Mouse (Mus musculus) forebrain, embryonic 11.5 days (tissue): ENCODE measurements around the gene Rbpj. TPM values are rescaled to one million over a fixed set of nuclear protein-coding genes. Genes with fewer than 3 reads are reported as not detected.
A peak's percentile ranks its signal among the peaks of the same experiment; 100 is the strongest.

Experiments used
- ATAC-seq: fragments of 200-750 bp; cut with Nextera tagmentation; replicated peaks from 2 replicates; pipeline ENCODE4 v1.8.0; 2017; ENCODE audit warnings: moderate TSS enrichment; ENCODE audit not compliant: low FRiP score
- DNase-seq: peaks from one replicate; pipeline ENCODE4 v3.0.0-alpha.2; 2017; ENCODE audit warnings: low spot score
- H3K27ac ChIP-seq: fragments of 300-500 bp; sonication (generic); 2 replicates; pipeline ENCODE4 v1.5.1; 2014; ENCODE audit warnings: low read depth, low read length
- H3K27me3 ChIP-seq: fragments of 300-500 bp; sonication (generic); 2 replicates; pipeline ENCODE4 v1.6.1; 2014; ENCODE audit warnings: mild to moderate bottlenecking, low read length, mixed read lengths; ENCODE audit not compliant: control insufficient read depth, insufficient read depth
- H3K36me3 ChIP-seq: fragments of 300-500 bp; sonication (generic); 2 replicates; pipeline ENCODE4 v1.6.1; 2014; ENCODE audit warnings: mild to moderate bottlenecking, low read length, moderate library complexity, mixed read lengths; ENCODE audit not compliant: control insufficient read depth, insufficient read depth
- H3K4me1 ChIP-seq: fragments of 300-500 bp; sonication (generic); replicated peaks from 2 replicates; pipeline ENCODE4 v1.6.1; 2014; ENCODE audit warnings: low read length, mixed read lengths; ENCODE audit not compliant: control insufficient read depth, insufficient read depth
- H3K4me2 ChIP-seq: fragments of 300-500 bp; sonication (generic); 2 replicates; pipeline ENCODE4 v1.6.1; 2014; ENCODE audit warnings: low read depth, mild to moderate bottlenecking, low read length, moderate library complexity, mixed read lengths; ENCODE audit not compliant: severe bottlenecking
- H3K4me3 ChIP-seq: fragments of 300-500 bp; sonication (generic); 2 replicates; pipeline ENCODE4 v1.5.1; 2014; ENCODE audit warnings: low read depth, low read length
- H3K9ac ChIP-seq: fragments of 300-500 bp; sonication (generic); 2 replicates; pipeline ENCODE4 v1.6.1; 2014; ENCODE audit warnings: low read length
- H3K9me3 ChIP-seq: fragments of 300-500 bp; sonication (generic); 2 replicates; pipeline ENCODE4 v1.6.1; 2016; ENCODE audit warnings: low read length, mixed read lengths; ENCODE audit not compliant: control insufficient read depth
- WGBS: fragments of 180-500 bp; shearing (Covaris S2); extraction: QIAGEN DNeasy Blood & Tissue Kit; methylation state at CpG from one replicate; pipeline ENCODE4 v1.1.7; 2014; 5-methylcytosine and 5-hydroxymethylcytosine counted together
- polyA plus RNA-seq: library from polyadenylated mRNA; unstranded; fragments of >200 nt; fragmentation: Nextera tagmentation; extraction: Ambion mirVana; gene quantifications from 2 replicates; pipeline ENCODE4 v1.2.1, GENCODE M21; 2014

Rbpj gene
- polyA plus RNA-seq, 1 experiment from 2014 or later = 61.5 TPM

DNA sequence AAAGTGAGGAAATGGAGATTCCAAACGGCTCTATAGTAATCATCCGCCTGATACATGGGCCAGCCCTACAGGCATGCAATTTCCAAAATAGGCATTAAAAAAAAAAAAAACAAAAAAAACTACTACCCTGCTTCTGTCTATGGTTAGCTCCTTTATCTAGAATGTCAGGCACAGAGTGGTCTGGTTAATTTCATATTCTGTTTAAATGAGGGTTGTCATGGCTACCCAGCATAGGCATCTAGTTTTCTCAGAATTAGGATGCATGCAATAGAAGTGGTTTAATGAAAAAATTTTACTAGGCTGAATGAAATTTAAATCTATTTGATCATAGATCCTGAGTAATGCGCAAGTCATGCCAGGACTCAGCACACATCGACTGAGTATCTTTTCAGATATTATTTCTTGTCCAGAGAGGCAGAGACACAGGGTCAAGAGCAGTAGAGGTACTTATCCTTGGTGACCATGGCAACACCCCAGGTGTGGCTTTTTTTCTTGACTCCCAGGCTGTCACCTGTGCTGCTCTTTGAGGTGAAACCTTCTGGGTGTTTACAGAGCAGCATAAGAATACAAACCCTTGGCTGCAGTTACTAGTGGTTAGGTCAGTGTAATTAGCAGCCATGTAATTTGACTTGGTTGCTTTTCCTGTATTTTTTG lies 49.1 kb downstream of the Rbpj start:
- ATAC-seq (no peak), DNase-seq (no peak)
- 0 out of 2 replicates have a peak, but pooled peaks cover 2% of the 10 kb centered on the region for H3K4me1 ChIP-seq
- no peak overlapping the region for H3K4me3 ChIP-seq
- no peak overlapping the region for H3K27ac ChIP-seq
- H3K9me3 ChIP-seq = no peaks in the 10 kb centered on the region
- H3K36me3 ChIP-seq = no peaks in the 10 kb centered on the region
- 84% methylated on average over 4 of the region's 4 CpGs for WGBS
- H3K4me2 ChIP-seq = no peak overlapping the region
- no peak overlapping the region for H3K9ac ChIP-seq
- no peaks in the 10 kb centered on the region for H3K27me3 ChIP-seq

DNA sequence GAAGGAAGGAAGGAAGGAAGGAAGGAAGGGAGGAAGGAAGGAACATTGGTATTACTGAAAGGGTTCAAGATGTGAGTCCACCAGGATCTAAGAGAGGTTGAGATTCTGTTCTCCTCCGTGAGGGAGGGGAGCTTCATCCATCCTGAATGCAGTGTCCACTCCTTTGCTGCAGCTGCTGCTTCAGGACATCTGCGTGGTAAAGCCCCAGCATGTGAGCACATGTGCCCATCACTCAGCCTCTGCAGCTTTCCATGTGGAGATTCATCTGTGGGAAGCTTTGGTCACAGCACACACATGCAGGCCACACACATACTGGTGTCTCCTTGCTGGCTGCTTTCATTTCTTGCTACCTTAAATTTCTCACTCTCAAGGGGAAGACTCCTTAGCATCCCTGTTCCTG lies 50.5 kb downstream of the Rbpj start:
- H3K27ac ChIP-seq = no peak overlapping the region
- 0 out of 2 replicates have a peak, but pooled peaks cover 2% of the 10 kb centered on the region for H3K4me1 ChIP-seq
- no peak overlapping the region for H3K4me3 ChIP-seq
- ATAC-seq (no peak), DNase-seq (no peak)
- no peaks in the 10 kb centered on the region for H3K27me3 ChIP-seq
- WGBS = 84% methylated on average over 2 of the region's 2 CpGs
- H3K9me3 ChIP-seq = no peaks in the 10 kb centered on the region
- no peaks in the 10 kb centered on the region for H3K36me3 ChIP-seq
- no peak overlapping the region for H3K9ac ChIP-seq
- H3K4me2 ChIP-seq = no peak overlapping the region

DNA sequence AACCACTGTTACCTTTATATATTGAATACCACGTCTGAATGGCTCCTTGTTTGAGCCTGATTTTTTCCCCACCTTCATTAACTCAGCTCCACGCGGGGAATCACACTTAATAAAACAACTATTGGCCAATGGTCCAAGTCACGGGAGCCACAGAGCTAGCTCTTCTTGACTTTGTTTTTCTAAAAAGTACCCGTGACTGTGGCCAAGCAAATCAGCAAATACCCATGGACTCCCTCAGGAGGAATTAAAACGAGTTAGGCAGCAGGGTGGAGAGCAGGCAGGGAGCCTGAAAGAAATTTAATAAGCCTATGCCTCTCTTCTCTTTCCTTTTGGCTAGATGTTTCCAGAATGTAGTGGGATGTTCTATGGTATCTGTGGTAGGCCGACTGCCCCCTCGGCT lies 51.9 kb downstream of the Rbpj start:
- H3K36me3 ChIP-seq = no peaks in the 10 kb centered on the region
- WGBS = 80% methylated on average over 8 of the region's 8 CpGs

DNA sequence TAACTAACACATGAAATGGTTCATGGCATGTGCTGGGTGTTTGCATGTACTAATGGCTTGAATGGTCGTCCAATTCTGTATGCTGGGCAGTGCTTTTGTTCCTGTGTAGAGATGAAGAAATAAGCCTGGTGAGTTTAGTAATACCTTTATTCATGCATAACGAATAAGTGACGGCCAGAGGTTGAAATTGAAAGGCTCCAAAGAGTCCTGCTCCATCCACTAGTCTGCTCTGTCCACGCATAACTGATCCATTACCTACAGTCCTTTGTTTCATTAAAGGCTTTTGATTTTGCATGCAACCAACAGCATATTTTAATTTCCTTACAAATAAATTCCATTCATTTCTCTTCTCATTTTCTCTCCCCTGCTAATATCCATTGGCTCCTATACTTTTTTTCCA lies 53.2 kb downstream of the Rbpj start:
- no peak overlapping the region for H3K4me3 ChIP-seq
- ATAC-seq (peak; percentile 53; the same call in 1 of the 2 replicates), DNase-seq (no peak)
- H3K27ac ChIP-seq = no peak overlapping the region
- 0 out of 2 replicates have a peak, but pooled peaks cover 2% of the 10 kb centered on the region for H3K4me1 ChIP-seq
- no peaks in the 10 kb centered on the region for H3K27me3 ChIP-seq
- WGBS = 31% methylated on average over 4 of the region's 4 CpGs
- no peak overlapping the region for H3K4me2 ChIP-seq
- H3K9ac ChIP-seq = no peak overlapping the region
- no peaks in the 10 kb centered on the region for H3K36me3 ChIP-seq
- no peaks in the 10 kb centered on the region for H3K9me3 ChIP-seq

More for the DNA sequence above, 51.9 kb downstream of the Rbpj start:
- ATAC-seq (no peak), DNase-seq (no peak)
- no peaks in the 10 kb centered on the region for H3K27me3 ChIP-seq
- 0 out of 2 replicates have a peak, but pooled peaks cover 2% of the 10 kb centered on the region for H3K4me1 ChIP-seq
- no peak overlapping the region for H3K27ac ChIP-seq
- no peak overlapping the region for H3K9ac ChIP-seq
- no peak overlapping the region for H3K4me3 ChIP-seq
- H3K9me3 ChIP-seq = no peaks in the 10 kb centered on the region
- H3K4me2 ChIP-seq = no peak overlapping the region

DNA sequence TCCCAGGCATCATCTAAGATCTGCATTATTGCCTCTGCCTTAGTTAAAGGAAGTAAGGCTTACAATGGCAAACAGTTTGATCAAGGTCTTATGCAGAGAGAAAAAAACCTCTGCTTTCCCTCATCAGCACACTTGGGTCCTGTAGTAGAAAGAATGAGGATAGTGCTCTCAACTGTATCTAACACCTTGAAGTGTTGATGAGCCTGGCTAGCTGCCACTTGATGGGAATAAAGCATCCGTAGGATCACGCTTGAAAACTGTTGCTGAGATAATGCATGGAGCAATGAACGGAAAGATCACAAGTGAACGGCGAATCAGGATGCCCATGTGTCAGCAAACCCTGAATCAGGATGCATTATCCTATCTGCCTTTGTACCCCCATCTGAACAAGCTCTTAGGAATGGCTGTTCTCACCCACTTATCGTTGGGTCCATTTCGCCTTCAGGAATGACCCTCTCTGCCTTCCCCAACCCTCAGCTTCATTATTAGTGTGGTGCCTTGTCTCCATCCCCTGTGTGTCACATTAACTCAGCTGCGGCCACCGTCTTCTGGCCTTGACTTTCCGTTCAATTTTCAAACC lies 54.1 kb downstream of the Rbpj start:
- H3K36me3 ChIP-seq = no peaks in the 10 kb centered on the region
- H3K27ac ChIP-seq = no peak overlapping the region
- ATAC-seq (no peak), DNase-seq (no peak)
- no peak overlapping the region for H3K4me2 ChIP-seq
- no peaks in the 10 kb centered on the region for H3K9me3 ChIP-seq
- no peaks in the 10 kb centered on the region for H3K27me3 ChIP-seq
- H3K4me3 ChIP-seq = no peak overlapping the region
- 0 out of 2 replicates have a peak, but pooled peaks cover 2% of the 10 kb centered on the region for H3K4me1 ChIP-seq
- WGBS = 96% methylated on average over 10 of the region's 10 CpGs
- no peak overlapping the region for H3K9ac ChIP-seq

DNA sequence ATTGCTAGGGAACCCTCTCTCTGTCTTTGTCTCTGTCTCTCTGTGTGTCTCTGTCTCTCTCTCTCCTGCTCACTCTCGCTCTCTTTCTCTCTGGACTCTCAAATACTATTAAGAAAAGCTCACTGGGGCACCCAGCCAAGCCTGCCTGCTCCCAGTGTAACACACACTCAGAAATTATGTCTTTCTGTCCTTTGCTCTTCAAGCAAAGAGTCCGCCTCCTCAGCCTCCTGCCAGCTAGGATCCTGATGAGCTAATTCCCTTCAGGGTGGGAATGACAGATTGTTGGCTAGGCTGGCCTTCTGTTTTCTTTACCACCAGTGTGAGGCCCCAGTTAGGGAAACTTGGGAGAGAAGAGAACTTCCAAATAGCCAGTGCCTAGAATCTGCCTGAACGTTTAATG lies 57.1 kb downstream of the Rbpj start:
- Histone ChIP-seq H3K9ac (no peak overlapping the region), H3K9me3 (no peaks in the 10 kb centered on the region), H3K4me3 (no peak overlapping the region), H3K27ac (no peak overlapping the region), H3K36me3 (no peaks in the 10 kb centered on the region), H3K27me3 (no peaks in the 10 kb centered on the region), H3K4me2 (no peak overlapping the region), H3K4me1 (peaks cover 9% of the 10 kb centered on the region; the same call in 1 of the 2 replicates)
- WGBS = 68% methylated on average over 3 of the region's 3 CpGs
- DNase-seq (no peak), ATAC-seq (no peak)

DNA sequence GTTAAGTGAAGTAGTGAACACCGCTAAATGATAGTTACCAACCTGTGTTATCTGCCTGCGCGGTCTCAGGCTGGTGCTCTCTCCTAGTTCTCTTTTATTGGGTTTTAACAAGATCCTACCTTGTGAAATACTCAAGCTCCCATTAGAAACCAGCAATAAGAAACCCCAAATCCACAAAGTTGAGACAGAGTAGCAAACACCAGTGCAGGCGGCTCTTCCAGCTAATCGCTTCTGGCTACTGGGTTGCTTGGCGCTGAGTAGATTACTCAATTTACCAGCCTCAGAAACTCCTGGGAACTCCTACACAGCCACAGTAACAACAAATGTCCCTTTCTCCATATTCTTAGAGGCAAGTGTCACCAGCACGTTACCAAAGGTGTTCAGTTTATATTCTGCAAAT lies 58.2 kb downstream of the Rbpj start:
- H3K27me3 ChIP-seq = no peaks in the 10 kb centered on the region
- no peak for ATAC-seq
- DNase-seq = no peak
- no peaks in the 10 kb centered on the region for H3K36me3 ChIP-seq
- no peak overlapping the region for H3K9ac ChIP-seq
- no peak overlapping the region for H3K4me3 ChIP-seq
- no peak overlapping the region for H3K4me2 ChIP-seq
- WGBS = 95% methylated on average over 7 of the region's 7 CpGs
- no peak overlapping the region for H3K27ac ChIP-seq
- peaks cover 7% of the 10 kb centered on the region; the same call in 1 of the 2 replicates for H3K4me1 ChIP-seq
- H3K9me3 ChIP-seq = no peaks in the 10 kb centered on the region

DNA sequence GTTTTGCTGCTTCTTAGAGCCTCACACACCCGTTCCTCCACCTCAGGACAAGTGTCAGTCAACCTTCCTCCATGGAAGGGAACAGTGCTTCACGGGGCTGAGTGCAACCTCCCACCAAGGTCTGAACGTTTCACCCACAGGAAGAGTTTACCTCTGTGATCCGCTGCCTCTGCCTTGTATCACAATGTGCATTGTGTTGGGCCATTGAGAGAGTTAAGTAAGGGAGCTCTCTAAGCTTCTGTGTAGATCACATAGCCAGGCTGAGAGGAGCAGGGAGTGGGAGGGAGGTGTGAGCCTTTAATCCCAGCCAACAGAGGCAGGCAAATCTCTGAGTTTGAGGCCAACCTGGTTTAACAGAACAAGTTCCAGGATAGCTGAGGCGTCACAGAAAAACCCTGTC lies 58.9 kb downstream of the Rbpj start:
- no peaks in the 10 kb centered on the region for H3K27me3 ChIP-seq
- no peak overlapping the region for H3K9ac ChIP-seq
- 68% methylated on average over 5 of the region's 5 CpGs for WGBS
- peaks cover 7% of the 10 kb centered on the region; the same call in 1 of the 2 replicates for H3K4me1 ChIP-seq
- no peak overlapping the region for H3K4me3 ChIP-seq
- H3K4me2 ChIP-seq = no peak overlapping the region
- H3K9me3 ChIP-seq = no peaks in the 10 kb centered on the region
- no peak for DNase-seq
- H3K36me3 ChIP-seq = no peaks in the 10 kb centered on the region
- no peak overlapping the region for H3K27ac ChIP-seq
- ATAC-seq = no peak
